Mouse (Mus musculus) lung, postnatal 0 days (tissue): ENCODE measurements around the gene Nipbl. TPM values are rescaled to one million over a fixed set of nuclear protein-coding genes. Genes with fewer than 3 reads are reported as not detected.

Experiments used
- ATAC-seq: fragments of 200-750 bp; cut with Nextera tagmentation; 2 replicates; pipeline ENCODE4 v1.8.0; 2017; ENCODE audit warnings: moderate library complexity
- DNase-seq: peaks from one replicate; pipeline ENCODE4 v3.0.0-alpha.2; 2016; ENCODE audit warnings: low spot score
- H3K27ac ChIP-seq: fragments of 300-500 bp; sonication (generic); 2 replicates; pipeline ENCODE4 v1.5.1; 2014; ENCODE audit warnings: antibody characterized with exemption, mild to moderate bottlenecking, low read length, mixed read lengths
- H3K27me3 ChIP-seq: fragments of 300-500 bp; sonication (generic); replicated peaks from 2 replicates; pipeline ENCODE4 v1.6.1; 2014; ENCODE audit warnings: low read length, mixed read lengths; ENCODE audit not compliant: insufficient read depth
- H3K36me3 ChIP-seq: fragments of 300-500 bp; sonication (generic); 2 replicates; pipeline ENCODE4 v1.6.1; 2014; ENCODE audit warnings: low read length, mixed read lengths; ENCODE audit not compliant: insufficient read depth
- H3K4me1 ChIP-seq: fragments of 300-500 bp; sonication (generic); 2 replicates; pipeline ENCODE4 v1.6.1; 2014; ENCODE audit warnings: antibody characterized with exemption, low read depth, low read length, mixed read lengths; ENCODE audit not compliant: insufficient read depth
- H3K4me2 ChIP-seq: fragments of 300-500 bp; sonication (generic); replicated peaks from 2 replicates; pipeline ENCODE4 v1.6.1; 2014; ENCODE audit warnings: low read depth, mild to moderate bottlenecking, low read length, moderate library complexity, mixed read lengths
- H3K4me3 ChIP-seq: fragments of 300-500 bp; sonication (generic); 2 replicates; pipeline ENCODE4 v1.5.1; 2014; ENCODE audit warnings: low read depth, low read length
- H3K9ac ChIP-seq: fragments of 300-500 bp; sonication (generic); replicated peaks from 2 replicates; pipeline ENCODE4 v1.6.1; 2014; ENCODE audit warnings: low read depth, mild to moderate bottlenecking
- H3K9me3 ChIP-seq: fragments of 300-500 bp; sonication (generic); 2 replicates; pipeline ENCODE4 v1.6.1; 2016; ENCODE audit warnings: low read length, mixed read lengths
- CTCF ChIP-seq: IDR thresholded peaks from 2 replicates; pipeline ENCODE4 v1.5.1; 2016; ENCODE audit warnings: antibody characterized with exemption, mild to moderate bottlenecking
- EP300 ChIP-seq: IDR thresholded peaks from 2 replicates; pipeline ENCODE4 v1.6.1; 2016; ENCODE audit warnings: antibody characterized with exemption, mild to moderate bottlenecking, control low read depth
- WGBS: fragments of 180-500 bp; shearing (Covaris S2); extraction: QIAGEN DNeasy Blood & Tissue Kit; methylation state at CpG from one replicate; pipeline ENCODE4 v1.1.7; 2014; 5-methylcytosine and 5-hydroxymethylcytosine counted together
- polyA plus RNA-seq: library from polyadenylated mRNA; unstranded; fragments of >200 nt; fragmentation: Nextera tagmentation; extraction: Ambion mirVana; gene quantifications from 2 replicates; pipeline ENCODE4 v1.2.1, GENCODE M21; 2015

Nipbl gene
- polyA plus RNA-seq, 1 experiment from 2014 or later = 15.1 TPM

GRCm38 (mm10) chr15:8325629-8326028 is 118.6 kb downstream of the Nipbl start:
- H3K9ac ChIP-seq = no peak overlapping the region
- no peaks in the 10 kb centered on the region for H3K9me3 ChIP-seq
- WGBS = 91% methylated on average over 2 of the region's 2 CpGs
- ATAC-seq (no peak), DNase-seq (no peak)
- no peak overlapping the region for H3K4me3 ChIP-seq
- no peaks in the 10 kb centered on the region for H3K27me3 ChIP-seq
- no peak overlapping the region for H3K27ac ChIP-seq
- TF ChIP-seq CTCF (no peak), EP300 (no peak)
- H3K4me2 ChIP-seq = no peak overlapping the region
- no peaks in the 10 kb centered on the region for H3K4me1 ChIP-seq
- H3K36me3 ChIP-seq = peaks cover 37% of the 10 kb centered on the region

- H3K9me3 ChIP-seq = no peaks in the 10 kb centered on the region
- TF ChIP-seq CTCF (no peak), EP300 (no peak)
- H3K27me3 ChIP-seq = no peaks in the 10 kb centered on the region
- H3K4me1 ChIP-seq = no peaks in the 10 kb centered on the region
- H3K4me2 ChIP-seq = no peak overlapping the region
- ATAC-seq (no peak), DNase-seq (no peak)
- peaks cover 44% of the 10 kb centered on the region for H3K36me3 ChIP-seq
- H3K4me3 ChIP-seq = no peak overlapping the region
- 95% methylated on average over 2 of the region's 2 CpGs for WGBS
- H3K9ac ChIP-seq = no peak overlapping the region
- no peak overlapping the region for H3K27ac ChIP-seq
These were observed 119.4 kb downstream of the Nipbl start for GRCm38 (mm10) chr15:8324833-8325232.

GRCm38 (mm10) chr15:8324061-8324460 is 120.2 kb downstream of the Nipbl start:
- Histone ChIP-seq H3K4me3 (no peak overlapping the region), H3K36me3 (peaks cover 43% of the 10 kb centered on the region), H3K27me3 (no peaks in the 10 kb centered on the region), H3K4me1 (no peaks in the 10 kb centered on the region), H3K9ac (no peak overlapping the region), H3K27ac (no peak overlapping the region), H3K9me3 (no peaks in the 10 kb centered on the region), H3K4me2 (no peak overlapping the region)
- no peak for TF ChIP-seq CTCF
- TF ChIP-seq EP300 = no peak
- 82% methylated on average over 4 of the region's 4 CpGs for WGBS
- no peak for DNase-seq
- no peak for ATAC-seq

GRCm38 (mm10) chr15:8321491-8321890 is 122.8 kb downstream of the Nipbl start:
- H3K27me3 ChIP-seq = no peaks in the 10 kb centered on the region
- TF ChIP-seq EP300 (no peak), CTCF (no peak)
- H3K4me3 ChIP-seq = no peak overlapping the region
- no peak overlapping the region for H3K4me2 ChIP-seq
- DNase-seq (no peak), ATAC-seq (no peak)
- WGBS = 95% methylated on average over 5 of the region's 5 CpGs
- H3K4me1 ChIP-seq = no peaks in the 10 kb centered on the region
- H3K27ac ChIP-seq = no peak overlapping the region
- H3K9me3 ChIP-seq = no peaks in the 10 kb centered on the region
- H3K9ac ChIP-seq = no peak overlapping the region
- H3K36me3 ChIP-seq = peaks cover 40% of the 10 kb centered on the region

- ATAC-seq (no peak), DNase-seq (no peak)
- Histone ChIP-seq H3K36me3 (peaks cover 38% of the 10 kb centered on the region), H3K27me3 (no peaks in the 10 kb centered on the region), H3K4me2 (no peak overlapping the region), H3K9me3 (no peaks in the 10 kb centered on the region), H3K9ac (no peak overlapping the region), H3K4me3 (no peak overlapping the region), H3K27ac (no peak overlapping the region), H3K4me1 (no peaks in the 10 kb centered on the region)
- 98% methylated on average over 5 of the region's 5 CpGs for WGBS
- TF ChIP-seq CTCF (no peak), EP300 (no peak)
These were observed 125.1 kb downstream of the Nipbl start for GRCm38 (mm10) chr15:8319191-8319590.

DNA sequence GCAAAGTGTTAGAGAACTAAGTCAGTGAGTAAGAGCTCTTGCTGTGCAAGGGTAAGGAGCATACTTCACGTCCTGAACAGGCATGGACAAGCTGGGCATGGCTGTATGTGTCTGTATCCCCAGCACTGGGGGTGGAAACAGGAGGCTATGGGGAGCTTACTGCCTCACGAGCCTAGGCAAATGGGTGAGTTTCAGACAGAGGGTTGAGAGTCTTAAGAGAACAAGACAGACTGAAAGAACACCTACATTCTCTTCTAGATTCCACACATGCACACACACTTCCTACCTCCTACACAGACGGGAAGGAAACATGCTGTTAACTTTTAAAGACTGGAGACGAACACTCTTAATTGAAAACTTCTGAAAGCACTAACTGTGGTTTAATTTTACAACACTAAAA is 126.9 kb downstream of the Nipbl start:
- 89% methylated on average over 4 of the region's 4 CpGs for WGBS

DNA sequence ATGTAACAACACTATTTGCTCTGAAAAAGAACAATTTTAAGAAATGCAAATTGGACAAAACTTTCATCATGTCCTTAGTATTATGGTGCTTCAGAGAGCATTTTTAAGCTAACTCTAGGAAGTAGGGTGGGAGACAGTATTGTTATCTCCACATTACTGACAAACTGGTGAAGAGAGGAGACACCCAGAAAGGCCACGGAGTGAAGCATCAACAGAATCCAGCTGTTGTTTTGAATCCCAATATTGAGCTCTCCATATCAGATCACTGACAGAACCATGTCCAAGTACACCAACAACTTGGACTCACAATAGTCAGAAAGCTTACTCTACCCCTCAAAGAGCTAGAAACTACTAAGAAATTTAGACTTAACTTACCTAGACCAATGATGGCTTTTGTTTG is 138.8 kb downstream of the Nipbl start:
- Histone ChIP-seq H3K9me3 (no peaks in the 10 kb centered on the region), H3K27ac (no peak overlapping the region), H3K9ac (no peak overlapping the region), H3K27me3 (no peaks in the 10 kb centered on the region), H3K4me2 (no peak overlapping the region), H3K36me3 (peaks cover 22% of the 10 kb centered on the region), H3K4me3 (no peak overlapping the region), H3K4me1 (no peaks in the 10 kb centered on the region)
- TF ChIP-seq EP300 = no peak
- ATAC-seq (no peak), DNase-seq (no peak)
- WGBS = 74% methylated on average over 1 of the region's 1 CpGs

More for the DNA sequence above, 126.9 kb downstream of the Nipbl start:
- Histone ChIP-seq H3K27me3 (no peaks in the 10 kb centered on the region), H3K4me1 (no peaks in the 10 kb centered on the region), H3K9ac (no peak overlapping the region), H3K9me3 (no peaks in the 10 kb centered on the region), H3K27ac (no peak overlapping the region), H3K4me3 (no peak overlapping the region), H3K36me3 (peaks cover 36% of the 10 kb centered on the region), H3K4me2 (no peak overlapping the region)
- TF ChIP-seq EP300 (no peak), CTCF (no peak)
- ATAC-seq = no peak
- DNase-seq = no peak
